In the genomic region with DNA sequence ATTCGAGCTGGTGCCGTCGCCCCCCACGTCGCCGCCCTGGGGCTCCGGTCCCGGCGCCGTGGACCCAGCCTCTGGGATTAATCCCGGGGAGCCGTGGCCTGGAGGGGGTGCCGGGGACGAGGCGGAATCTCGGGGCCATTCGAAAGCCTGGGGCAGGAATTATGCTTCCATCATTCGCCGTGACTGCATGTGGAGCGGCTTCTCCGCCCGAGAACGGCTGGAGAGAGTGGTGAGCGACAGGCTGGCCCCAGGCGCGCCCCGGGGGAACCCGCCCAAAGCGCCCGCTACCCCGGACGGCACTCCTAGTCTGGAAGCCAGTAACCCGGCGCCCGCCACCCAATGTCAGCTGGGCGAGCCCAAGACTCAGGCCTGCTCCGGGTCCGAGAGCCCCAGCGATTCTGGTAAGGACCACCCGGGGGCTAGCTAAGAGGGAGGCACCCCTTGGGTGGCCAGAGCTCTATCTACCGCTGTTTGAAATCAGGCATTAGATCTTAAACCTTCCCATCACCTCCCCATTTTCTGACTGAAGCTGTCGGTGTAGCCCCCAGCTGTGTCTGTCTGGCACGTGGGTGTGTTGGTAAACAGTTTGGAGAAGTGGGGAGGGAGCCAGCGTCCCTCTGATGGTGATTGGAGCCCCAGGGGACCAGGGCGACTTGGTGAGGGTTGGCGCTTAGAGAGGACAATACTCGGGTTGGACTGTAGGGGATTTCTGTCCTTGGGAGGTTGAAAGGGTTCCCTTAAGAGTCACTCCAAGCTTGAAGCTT, we compare ENCODE assay signal across 8 mouse cellular contexts. TPM values are rescaled to one million over a fixed set of nuclear protein-coding genes. Genes with fewer than 3 reads are reported as not detected.
DNase-seq lines count a peak whose midpoint lies in the region; ATAC-seq lines count a peak whose summit lies in the region.

No protein-coding gene starts in this region.

- H3K4me1 ChIP-seq in hindbrain, embryonic 12.5 days = peaks cover 41% of the 10 kb centered on the region
- H3K4me1 ChIP-seq in liver, embryonic 15.5 days (replicated peaks) = peaks cover 20% of the 10 kb centered on the region
- H3K4me1 ChIP-seq in neural tube, embryonic 11.5 days (ENCODE audit: control insufficient read depth, insufficient read depth, low read length) = peaks cover 18% of the 10 kb centered on the region

- H3K4me3 ChIP-seq in hindbrain, embryonic 12.5 days = peak overlapping the region; percentile 80
- peak overlapping the region; percentile 59 for H3K4me3 ChIP-seq in liver, embryonic 15.5 days (replicated peaks)
- peak overlapping the region; percentile 90 for H3K4me3 ChIP-seq in neural tube, embryonic 11.5 days (ENCODE audit: low read depth, low read length)

- peak overlapping the region; percentile 82 for H3K4me2 ChIP-seq in hindbrain, embryonic 12.5 days (replicated peaks)
- H3K4me2 ChIP-seq in liver, embryonic 15.5 days = peak overlapping the region; percentile 75
- H3K4me2 ChIP-seq in neural tube, embryonic 11.5 days (ENCODE audit: low read depth) = peak overlapping the region; percentile 73

- peak overlapping the region; percentile 96 for H3K27ac ChIP-seq in hindbrain, embryonic 12.5 days
- no peak overlapping the region for H3K27ac ChIP-seq in liver, embryonic 15.5 days (replicated peaks)
- peak overlapping the region; percentile 94 for H3K27ac ChIP-seq in neural tube, embryonic 11.5 days (ENCODE audit: low read depth, low read length)

- DNase-seq in cerebellum, postnatal 14 days = peak; percentile 41 to 61
- no peak for DNase-seq in cerebellum, adult 8-10 months
- DNase-seq in A20 (ENCODE audit: low read depth, low spot score) = peak; percentile 60
- DNase-seq in embryo, embryonic 9.5 days (ENCODE audit: extremely low spot score) = peak; percentile 71
- peak; percentile 72 for DNase-seq in neural tube, embryonic 11.5 days (ENCODE audit: low spot score)
- DNase-seq in c-Kit-positive CD71-positive TER-119-positive erythroid progenitor cells, embryonic 14.5 days (ENCODE audit: low spot score) = no peak

- ATAC-seq in hindbrain, embryonic 12.5 days (ENCODE audit: low FRiP score) = peak; percentile 7; the same call in 1 of the 2 replicates
- no peak for ATAC-seq in liver, embryonic 15.5 days (ENCODE audit: insufficient read depth)
- 0 out of 2 replicates have a peak, but pooled peaks have one; percentile 8 for ATAC-seq in neural tube, embryonic 11.5 days (ENCODE audit: insufficient read depth, low FRiP score, low TSS enrichment)

- H3K9ac ChIP-seq in hindbrain, embryonic 12.5 days = peak overlapping the region; percentile 93
- peak overlapping the region; percentile 32; the same call in 1 of the 2 replicates for H3K9ac ChIP-seq in liver, embryonic 15.5 days
- peak overlapping the region; percentile 96 for H3K9ac ChIP-seq in neural tube, embryonic 11.5 days (ENCODE audit: low read length)

- no peaks in the 10 kb centered on the region for H3K9me3 ChIP-seq in hindbrain, embryonic 12.5 days (replicated peaks)
- H3K9me3 ChIP-seq in liver, embryonic 15.5 days (replicated peaks) = no peaks in the 10 kb centered on the region
- H3K9me3 ChIP-seq in neural tube, embryonic 11.5 days (ENCODE audit: control insufficient read depth, low read length) = no peaks in the 10 kb centered on the region

- H3K27me3 ChIP-seq in hindbrain, embryonic 12.5 days = no peaks in the 10 kb centered on the region
- peaks cover 74% of the 10 kb centered on the region for H3K27me3 ChIP-seq in liver, embryonic 15.5 days
- H3K27me3 ChIP-seq in neural tube, embryonic 11.5 days (ENCODE audit: control insufficient read depth, insufficient read depth, low read length) = no peaks in the 10 kb centered on the region

- H3K36me3 ChIP-seq in hindbrain, embryonic 12.5 days = peaks cover 13% of the 10 kb centered on the region
- no peaks in the 10 kb centered on the region for H3K36me3 ChIP-seq in liver, embryonic 15.5 days (replicated peaks)
- no peaks in the 10 kb centered on the region for H3K36me3 ChIP-seq in neural tube, embryonic 11.5 days (ENCODE audit: control insufficient read depth, insufficient read depth, low read length)

- under 1% methylated on average over 47 of the region's 47 CpGs for WGBS in hindbrain, embryonic 12.5 days
- under 1% methylated on average over 47 of the region's 47 CpGs for WGBS in liver, embryonic 15.5 days (ENCODE audit: insufficient replicate concordance)
- under 1% methylated on average over 46 of the region's 47 CpGs for WGBS in neural tube, embryonic 11.5 days

RNA-seq across cellular contexts. Expression of a gene that starts 1.3 kb away (rescaled TPM):
- polyA plus RNA-seq in hindbrain, embryonic 12.5 days (2016; fragmentation: Nextera tagmentation; extraction: Ambion mirVana) = 103 and 105 TPM in 2 replicates
- polyA plus RNA-seq in liver, embryonic 15.5 days (2015; fragmentation: Nextera tagmentation; extraction: Ambion mirVana) = 0.89 and 1.2 TPM in 2 replicates
- polyA plus RNA-seq in neural tube, embryonic 11.5 days (2014; fragmentation: Nextera tagmentation; extraction: Ambion mirVana) = 95.5 and 101 TPM in 2 replicates

RNA-seq across cellular contexts. Expression of a gene that starts 19.6 kb away (rescaled TPM):
- 23.3 and 26.7 TPM in 2 replicates for polyA plus RNA-seq in hindbrain, embryonic 12.5 days (2016; fragmentation: Nextera tagmentation; extraction: Ambion mirVana)
- 5.7 and 6.3 TPM in 2 replicates for polyA plus RNA-seq in liver, embryonic 15.5 days (2015; fragmentation: Nextera tagmentation; extraction: Ambion mirVana)
- 22.3 and 25.4 TPM in 2 replicates for polyA plus RNA-seq in neural tube, embryonic 11.5 days (2014; fragmentation: Nextera tagmentation; extraction: Ambion mirVana)

RNA-seq across cellular contexts. Expression of a gene that starts 35.8 kb away (rescaled TPM):
- polyA plus RNA-seq in hindbrain, embryonic 12.5 days (2016; fragmentation: Nextera tagmentation; extraction: Ambion mirVana) = 28.5 and 28.7 TPM in 2 replicates
- polyA plus RNA-seq in liver, embryonic 15.5 days (2015; fragmentation: Nextera tagmentation; extraction: Ambion mirVana) = 0.05 and 0.06 TPM in 2 replicates
- polyA plus RNA-seq in neural tube, embryonic 11.5 days (2014; fragmentation: Nextera tagmentation; extraction: Ambion mirVana) = 18.0 and 18.1 TPM in 2 replicates

Comparison
In these comparisons a context has a peak if more than half of its experiments do, and no peak if none do; other contexts are left out.
1. DNase-seq: peak in cerebellum, postnatal 14 days (2 of 2), A20 (single experiment), embryo, embryonic 9.5 days (single experiment) and neural tube, embryonic 11.5 days (single experiment); none in cerebellum, adult 8-10 months (single experiment) and c-Kit-positive CD71-positive TER-119-positive erythroid progenitor cells, embryonic 14.5 days (single experiment).
2. H3K9ac ChIP-seq: peak in every context shown above with its lines; median percentile 96 in neural tube, embryonic 11.5 days; 93 in hindbrain, embryonic 12.5 days; 32 in liver, embryonic 15.5 days.
3. RNA of a gene that starts 1.3 kb away (polyA plus RNA-seq): 103 to 105 TPM in hindbrain, embryonic 12.5 days and 95.5 to 101 TPM in neural tube, embryonic 11.5 days; 0.89 to 1.2 TPM in liver, embryonic 15.5 days; every median in the first group is over 10 times any median in the second.
4. RNA of a gene that starts 35.8 kb away (polyA plus RNA-seq): 28.5 to 28.7 TPM in hindbrain, embryonic 12.5 days and 18.0 to 18.1 TPM in neural tube, embryonic 11.5 days; 0.05 to 0.06 TPM in liver, embryonic 15.5 days; every median in the first group is over 10 times any median in the second.
5. Peak in every context shown above with its lines, with median percentiles within 50 percentile points of each other: H3K4me2 ChIP-seq and H3K4me3 ChIP-seq.